Mouse (Mus musculus): Measurements from ENCODE around the gene Rbp3. TPM values are rescaled to one million over a fixed set of nuclear protein-coding genes. Genes with fewer than 3 reads are reported as not detected.

Gene Rbp3
- total RNA-seq, 1 experiment from 2014 or later = not detected

DNA sequence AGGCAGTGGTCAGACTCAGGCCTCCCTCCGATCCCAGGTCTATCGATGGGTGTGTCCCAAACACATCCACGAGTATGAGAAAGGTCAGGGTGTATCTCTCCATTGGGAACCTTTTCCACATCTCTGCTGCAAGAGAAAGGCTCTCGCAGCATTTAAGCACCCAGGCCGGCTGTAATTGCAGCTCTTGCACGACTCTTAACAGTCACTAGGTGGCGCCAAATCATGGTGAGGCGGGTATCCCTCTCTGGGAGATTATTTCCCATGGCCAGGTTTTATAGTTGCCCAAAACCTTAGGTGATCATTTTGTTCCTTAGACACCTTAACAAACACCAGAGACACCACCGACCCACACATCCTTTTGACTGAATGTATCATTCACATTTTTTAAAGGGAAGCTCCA is 5.5 kb downstream of the Rbp3 start:
- no peak for ATAC-seq (ENCODE audit: extremely low read depth, insufficient number of reproducible peaks, low FRiP score, poor library complexity, severe bottlenecking)

DNA sequence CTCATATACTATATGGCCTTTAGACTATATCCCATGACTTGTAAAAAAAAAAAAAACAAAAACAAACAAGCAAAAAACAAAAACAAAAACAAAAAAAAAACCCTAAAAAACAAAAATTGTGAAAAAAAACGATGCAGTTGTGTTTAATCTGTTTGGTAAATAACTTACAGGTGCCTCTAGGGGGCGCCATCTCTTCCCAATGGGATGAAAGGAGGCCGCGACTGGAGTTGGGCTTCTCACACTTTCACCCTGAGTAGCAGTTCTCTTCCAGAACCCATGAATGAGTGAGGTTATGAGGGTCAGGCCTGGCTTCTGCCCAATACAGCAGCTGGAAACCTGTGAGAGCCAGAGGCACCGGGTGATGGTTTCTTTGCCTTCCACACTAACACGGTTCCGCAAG is 11.9 kb downstream of the Rbp3 start:
- ATAC-seq (ENCODE audit: extremely low read depth, insufficient number of reproducible peaks, low FRiP score, poor library complexity, severe bottlenecking) = no peak

DNA sequence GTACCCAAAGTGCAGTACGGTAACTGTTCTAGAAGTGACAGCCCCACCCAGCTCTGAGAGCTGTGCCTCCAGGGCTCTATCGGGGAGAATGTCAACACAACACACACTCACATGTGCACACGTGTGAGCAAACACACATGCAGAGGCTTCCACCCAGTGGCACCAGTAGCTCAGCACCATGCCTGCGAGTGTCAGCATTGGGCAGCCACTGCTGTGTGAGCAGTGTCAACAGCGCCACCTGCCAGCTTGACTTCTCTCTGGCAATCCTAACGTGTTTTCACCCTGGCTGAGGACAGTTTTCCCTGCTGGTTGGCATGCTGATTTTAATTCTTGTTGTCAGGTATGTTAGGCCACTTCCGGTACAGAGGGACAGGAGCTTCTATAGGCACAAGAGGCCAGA is 18.9 kb downstream of the Rbp3 start:
- no peak for ATAC-seq (ENCODE audit: extremely low read depth, insufficient number of reproducible peaks, low FRiP score, poor library complexity, severe bottlenecking)

DNA sequence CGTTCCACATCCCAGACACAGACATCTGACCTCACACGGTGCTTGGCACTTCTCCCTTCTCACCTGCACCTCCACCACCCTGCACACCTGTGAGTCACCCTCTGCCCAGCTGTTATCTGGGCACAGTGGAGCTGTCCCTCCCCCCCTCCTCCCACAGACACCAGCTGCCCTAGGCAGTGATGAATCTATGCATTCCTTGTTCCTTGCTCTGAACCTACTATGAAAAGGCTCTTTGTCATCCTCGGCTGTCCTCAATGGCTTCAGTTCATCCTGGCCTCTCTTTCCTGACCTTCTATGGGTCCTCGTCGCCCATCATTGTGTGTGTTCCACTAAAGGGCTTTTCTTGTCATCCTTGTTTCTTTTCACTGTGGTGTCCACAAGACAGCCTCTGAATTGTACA is 20.9 kb downstream of the Rbp3 start:
- ATAC-seq (ENCODE audit: extremely low read depth, insufficient number of reproducible peaks, low FRiP score, poor library complexity, severe bottlenecking) = no peak

DNA sequence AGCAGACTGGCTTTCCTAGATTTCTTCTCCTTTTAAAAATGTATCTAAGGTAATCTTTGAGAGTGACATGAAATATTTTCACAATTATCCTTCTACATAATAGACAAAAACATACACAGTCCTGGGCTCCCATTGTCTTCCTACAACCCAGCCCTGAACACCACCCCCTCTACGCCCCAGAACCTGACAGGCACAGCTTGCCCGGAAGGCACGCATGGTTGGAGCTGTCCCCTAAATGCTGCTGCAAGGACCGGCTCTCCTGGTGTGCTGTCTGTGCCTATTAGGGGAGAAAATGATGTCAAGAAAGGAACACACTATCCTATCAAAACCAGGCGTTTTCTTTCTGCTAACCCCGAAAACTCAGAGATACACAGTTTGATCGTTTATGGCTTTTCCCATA is 23.9 kb downstream of the Rbp3 start:
- ATAC-seq (ENCODE audit: extremely low read depth, insufficient number of reproducible peaks, low FRiP score, poor library complexity, severe bottlenecking) = no peak

DNA sequence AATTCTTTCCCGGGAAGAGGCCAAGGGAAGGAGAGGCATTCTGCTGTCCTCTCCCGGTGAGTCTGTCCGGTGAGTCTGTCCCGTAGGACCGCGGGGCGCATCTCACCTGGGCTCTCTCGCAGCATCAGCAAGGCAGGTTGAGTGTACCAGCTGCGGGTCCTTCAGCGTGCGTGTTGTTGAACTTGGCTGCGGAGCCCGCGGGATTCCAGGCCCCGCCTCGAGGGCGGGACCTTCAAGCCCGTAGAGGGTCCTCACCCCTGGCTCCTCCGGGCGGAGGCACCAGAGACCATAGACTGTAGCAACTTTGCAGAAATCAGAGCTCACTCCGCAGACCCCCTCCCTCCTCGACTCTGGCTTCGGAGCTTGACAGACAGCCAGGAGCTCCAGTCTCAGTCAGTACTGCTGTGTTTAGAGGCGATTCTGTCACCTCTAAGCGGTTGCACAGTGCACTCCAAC is 24.8 kb downstream of the Rbp3 start, which contains the start of gene Zfp488:
TSS of gene Zfp488 (minus strand) at position 161 of the 456 bp plus-strand sequence.
- no peak for ATAC-seq (ENCODE audit: extremely low read depth, insufficient number of reproducible peaks, low FRiP score, poor library complexity, severe bottlenecking)

DNA sequence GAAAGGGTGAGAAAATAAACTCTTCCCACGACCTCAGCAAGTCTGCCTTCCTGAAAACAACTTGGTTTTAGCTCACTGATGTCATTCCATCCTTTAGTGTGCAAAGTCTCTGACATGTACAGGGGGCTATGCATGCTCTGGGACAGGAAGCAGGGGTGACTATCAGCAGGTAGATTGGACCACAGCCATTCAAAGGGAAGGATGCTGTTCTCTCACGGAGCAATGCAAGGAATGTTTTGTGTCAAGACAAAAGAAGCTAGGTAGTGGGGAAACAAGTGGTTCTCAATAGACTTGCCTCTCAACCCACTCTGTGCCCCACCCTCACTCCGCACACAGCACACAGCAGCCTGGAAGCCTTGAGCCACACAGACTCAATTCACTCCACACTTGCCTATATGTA is 35.4 kb downstream of the Rbp3 start:
- no peak for ATAC-seq (ENCODE audit: extremely low read depth, insufficient number of reproducible peaks, low FRiP score, poor library complexity, severe bottlenecking)

DNA sequence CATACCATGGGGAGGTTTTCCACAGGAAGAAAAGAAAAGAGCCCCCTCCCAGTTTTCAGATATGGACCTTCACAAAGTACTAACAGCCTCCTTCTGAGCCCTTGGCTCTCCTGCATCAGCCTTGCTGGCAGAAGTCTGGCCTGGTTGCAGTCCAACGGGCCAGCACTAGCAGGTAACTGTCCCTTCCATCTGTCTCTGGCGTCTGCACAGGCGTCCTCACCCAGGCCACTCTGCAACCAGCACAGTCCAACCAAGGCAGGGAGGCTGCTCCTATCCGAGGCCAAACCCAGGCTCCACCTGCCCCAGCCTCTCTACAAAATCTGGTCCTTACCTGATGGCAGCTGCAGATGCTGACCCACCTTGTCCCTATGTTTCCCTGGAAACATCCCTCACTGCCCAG is 38.2 kb downstream of the Rbp3 start:
- no peak for ATAC-seq (ENCODE audit: extremely low read depth, insufficient number of reproducible peaks, low FRiP score, poor library complexity, severe bottlenecking)

DNA sequence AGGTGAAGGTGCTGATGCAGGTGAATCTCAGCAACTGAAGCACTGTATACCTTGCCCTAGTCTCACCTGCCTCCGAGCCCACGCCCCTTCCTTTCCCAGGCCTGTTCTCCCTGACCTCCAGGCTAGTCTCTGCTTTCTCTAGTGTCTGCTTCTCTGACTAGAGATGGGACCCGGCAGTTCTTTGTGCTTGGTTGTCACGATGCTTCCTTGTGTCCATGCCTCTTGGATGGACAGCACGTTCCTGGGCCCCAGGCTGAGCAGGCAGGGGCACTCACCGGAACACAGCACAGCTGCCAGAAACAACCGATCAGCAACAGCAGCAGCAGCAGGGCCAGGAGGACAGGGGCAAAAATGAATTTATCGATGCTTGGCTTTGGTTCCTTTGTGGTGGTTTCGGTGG is 39.2 kb downstream of the Rbp3 start:
- no peak for ATAC-seq (ENCODE audit: extremely low read depth, insufficient number of reproducible peaks, low FRiP score, poor library complexity, severe bottlenecking)

DNA sequence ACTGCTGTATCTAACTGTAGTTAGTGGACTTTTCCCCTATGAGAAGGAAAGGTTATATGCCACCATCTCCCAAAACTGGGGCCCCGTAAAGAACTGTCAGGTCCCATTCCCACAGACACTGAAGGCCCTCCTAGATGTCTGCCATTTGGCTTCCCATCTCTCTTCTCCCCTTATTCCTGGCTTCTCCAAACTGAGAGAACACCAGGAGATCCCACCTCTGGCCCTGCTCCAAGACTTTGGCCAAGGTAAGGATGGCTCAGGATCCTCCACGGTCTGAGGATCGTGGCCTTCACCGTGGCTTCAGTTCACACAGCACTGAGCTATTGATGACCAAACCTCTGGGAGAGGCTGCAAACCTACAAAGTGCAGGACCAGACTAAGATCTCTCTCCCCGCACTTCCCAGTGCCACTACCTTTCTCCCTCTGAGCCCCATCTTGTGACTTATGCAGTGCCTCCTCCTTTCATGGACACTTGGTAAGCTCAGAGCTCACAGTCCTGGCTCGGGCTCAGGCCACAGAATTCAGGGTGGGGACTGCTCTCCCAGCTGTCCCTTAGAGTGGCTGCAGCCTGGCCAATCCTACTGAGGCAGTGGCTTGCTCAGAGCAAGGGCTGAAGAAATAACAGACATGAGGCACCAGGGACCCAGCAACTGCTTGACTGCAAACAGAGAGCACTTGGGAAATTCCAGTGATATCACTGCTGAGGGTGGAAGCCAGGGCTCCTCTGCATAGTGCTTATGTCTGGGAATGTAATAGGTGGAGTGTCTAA is 39.9 kb downstream of the Rbp3 start:
- ATAC-seq (ENCODE audit: extremely low read depth, insufficient number of reproducible peaks, low FRiP score, poor library complexity, severe bottlenecking) = no peak

DNA sequence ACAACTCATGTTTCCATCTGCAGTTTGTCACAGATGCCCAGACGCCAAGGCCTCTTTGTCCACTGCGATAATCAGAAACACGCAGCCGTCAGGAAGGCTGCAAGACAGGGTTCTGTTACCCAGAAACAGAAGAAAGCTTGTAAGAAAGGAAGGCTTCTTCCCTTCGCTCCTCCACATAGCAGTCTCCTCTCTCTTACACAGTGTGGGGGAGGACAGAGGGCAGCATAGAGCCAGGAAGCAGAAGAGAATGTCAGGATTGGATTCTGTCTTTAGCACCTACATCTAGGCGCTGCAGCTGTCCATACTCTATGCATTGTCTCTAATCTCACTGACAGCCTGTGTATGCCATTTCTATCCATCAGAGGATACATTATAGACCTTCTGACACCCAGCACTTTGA is 43.6 kb downstream of the Rbp3 start:
- ATAC-seq (ENCODE audit: extremely low read depth, insufficient number of reproducible peaks, low FRiP score, poor library complexity, severe bottlenecking) = no peak

DNA sequence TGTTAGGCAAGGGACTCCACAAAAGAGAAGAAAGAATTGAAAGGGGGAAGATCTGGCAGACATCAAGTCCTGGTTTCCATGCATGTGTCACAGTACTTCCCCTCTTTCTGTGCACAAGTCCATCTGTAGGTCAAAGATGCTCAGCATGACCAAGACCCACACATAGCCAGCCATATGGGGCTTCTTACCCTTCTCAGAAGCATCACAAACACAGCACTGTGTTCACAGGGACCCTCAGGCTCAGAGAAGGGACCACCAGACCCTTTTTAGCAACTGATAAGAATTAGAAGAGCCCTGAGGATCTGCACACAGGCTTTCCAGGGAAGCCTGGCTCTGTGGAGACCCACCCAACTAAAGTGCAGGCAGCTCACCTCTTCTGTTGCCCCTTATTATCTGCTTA is 46.3 kb downstream of the Rbp3 start:
- ATAC-seq (ENCODE audit: extremely low read depth, insufficient number of reproducible peaks, low FRiP score, poor library complexity, severe bottlenecking) = no peak

DNA sequence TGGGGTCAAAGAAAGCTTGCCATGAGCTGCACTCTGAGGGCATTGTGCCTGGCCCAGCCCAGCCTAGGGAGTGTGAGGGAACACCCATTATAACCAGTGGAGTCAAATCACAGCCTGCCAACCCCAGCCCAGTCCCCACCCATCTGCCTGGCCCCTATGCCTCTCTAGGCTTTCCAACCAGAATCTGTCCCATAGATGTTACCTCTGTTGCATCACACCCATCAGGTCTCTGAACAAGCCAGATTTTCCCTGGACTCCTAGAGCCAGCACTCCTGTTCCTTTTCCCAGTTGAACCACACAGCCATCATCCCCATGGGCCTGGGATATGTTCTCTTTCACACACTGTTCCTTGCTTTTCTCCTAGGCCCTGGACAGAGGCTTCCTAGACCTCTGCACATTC is 47.6 kb downstream of the Rbp3 start:
- no peak for ATAC-seq (ENCODE audit: extremely low read depth, insufficient number of reproducible peaks, low FRiP score, poor library complexity, severe bottlenecking)

DNA sequence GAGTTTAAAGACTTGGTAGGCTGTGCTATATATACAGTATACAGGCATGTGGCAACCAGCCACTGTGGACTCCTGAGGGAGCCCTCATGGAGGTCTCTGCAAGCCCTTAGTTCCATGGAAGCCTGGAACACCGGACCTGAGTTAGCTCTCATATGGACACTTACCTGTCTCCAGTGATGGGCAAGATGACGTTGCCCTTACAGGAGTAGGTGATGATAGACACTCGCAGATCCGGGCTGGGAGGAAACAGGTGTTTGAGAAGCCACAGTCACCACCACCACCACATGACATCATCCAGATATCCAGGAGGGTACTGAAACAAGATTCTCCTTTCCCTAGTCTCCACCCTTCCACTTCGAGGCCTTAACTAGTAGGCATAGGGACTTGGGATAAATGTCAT is 48.6 kb downstream of the Rbp3 start:
- ATAC-seq (ENCODE audit: extremely low read depth, insufficient number of reproducible peaks, low FRiP score, poor library complexity, severe bottlenecking) = no peak

Other genes starting within 250 kb of the Rbp3 start
- not detected in 2 replicates for gene Gdf10, start 30.4 kb upstream of the Rbp3 start, total RNA-seq (2017)
- not detected in 2 replicates for gene Gdf2, start 13.0 kb upstream of the Rbp3 start, total RNA-seq (2017)
- gene Zfp488, start 24.8 kb downstream of the Rbp3 start, total RNA-seq (2017) = 0.12 TPM in 1 of 2 replicates, not detected in the other
- gene Gm30083, start 61.2 kb downstream of the Rbp3 start, total RNA-seq (2017) = not detected in 2 replicates
- 1.1 TPM in 1 of 2 replicates, not detected in the other for gene Gm5460, start 62.8 kb downstream of the Rbp3 start, total RNA-seq (2017)
- not detected in 2 replicates for gene Antxrl, start 98.7 kb downstream of the Rbp3 start, total RNA-seq (2017)
- gene Anxa8, start 132.0 kb downstream of the Rbp3 start, total RNA-seq (2017) = 0.23 TPM in 1 of 2 replicates, not detected in the other
- gene A630023A22Rik, start 148.8 kb downstream of the Rbp3 start, total RNA-seq (2017) = not detected in 2 replicates
- gene Npy4r, start 198.5 kb downstream of the Rbp3 start, total RNA-seq (2017) = not detected in 2 replicates
- gene Gprin2, start 247.7 kb downstream of the Rbp3 start, total RNA-seq (2017) = not detected in 2 replicates